Mouse (Mus musculus) MEL (cell line): ENCODE measurements around the gene Gm20431. TPM values are rescaled to one million over a fixed set of nuclear protein-coding genes. Genes with fewer than 3 reads are reported as not detected.

ENCODE experiments used
- DNase-seq: peaks from one replicate; pipeline ENCODE4 v3.0.0; 2011; ENCODE audit warnings: low read depth, low spot score
- H3K27ac ChIP-seq: 2 replicates; pipeline ENCODE4 v1.5.1; 2012; ENCODE audit warnings: low read depth, mild to moderate bottlenecking, control low read depth, low read length, moderate library complexity; ENCODE audit not compliant: control insufficient read depth
- H3K27me3 ChIP-seq, 2 experiments: fragments of 150-350 bp in 1 of 2; sonication (generic) in 1 of 2; 2 replicates each; pipeline ENCODE4 v1.6.1; 2012; ENCODE audit warnings: low read length in 2 of 2, mild to moderate bottlenecking in 2 of 2, improper control_type of control experiment in 1 of 2, moderate library complexity in 1 of 2; ENCODE audit not compliant: insufficient read depth in 2 of 2, control insufficient read depth in 1 of 2
- H3K36me3 ChIP-seq, 2 experiments: 2 replicates each; pipeline ENCODE4 v1.6.1; 2012 to 2014; ENCODE audit warnings: low read length in 2 of 2, improper control_type of control experiment in 1 of 2, inconsistent platforms in 1 of 2, mild to moderate bottlenecking in 1 of 2; ENCODE audit not compliant: insufficient read depth in 2 of 2, control insufficient read depth in 1 of 2
- H3K4me1 ChIP-seq, 2 experiments: fragments of 150-350 bp in 1 of 2; sonication (generic) in 1 of 2; 2 replicates each; pipeline ENCODE4 v1.6.1; 2012; ENCODE audit warnings: low read length in 2 of 2, improper control_type of control experiment in 1 of 2, mild to moderate bottlenecking in 1 of 2; ENCODE audit not compliant: insufficient read depth in 2 of 2, control insufficient read depth in 1 of 2
- H3K4me3 ChIP-seq, 2 experiments: fragments of 150-350 bp in 1 of 2; sonication (generic) in 1 of 2; 2 replicates each; pipeline ENCODE4 v1.5.1; 2012; ENCODE audit warnings: low read depth in 2 of 2, low read length in 2 of 2, mild to moderate bottlenecking in 2 of 2, moderate library complexity in 2 of 2, control low read depth in 1 of 2, improper control_type of control experiment in 1 of 2; ENCODE audit not compliant: control insufficient read depth in 1 of 2, insufficient read depth in 1 of 2
- H3K79me2 ChIP-seq: 2 replicates; pipeline ENCODE4 v1.6.1; 2012; ENCODE audit warnings: mild to moderate bottlenecking, low read length, moderate library complexity; ENCODE audit not compliant: control insufficient read depth, poor library complexity, insufficient read depth
- H3K9ac ChIP-seq: 2 replicates; pipeline ENCODE4 v1.6.1; 2012; ENCODE audit warnings: low read depth, mild to moderate bottlenecking, control low read depth, low read length, moderate library complexity; ENCODE audit not compliant: control insufficient read depth, poor library complexity, severe bottlenecking
- H3K9me3 ChIP-seq: fragments of 150-350 bp; sonication (generic); replicated peaks from 2 replicates; pipeline ENCODE4 v1.6.1; 2012; ENCODE audit warnings: mild to moderate bottlenecking, low read length, improper control_type of control experiment, moderate library complexity; ENCODE audit not compliant: insufficient read depth
- BHLHE40 ChIP-seq: IDR thresholded peaks from 2 replicates; pipeline ENCODE4 v1.6.1; 2012; ENCODE audit warnings: low read depth, mild to moderate bottlenecking, inconsistent platforms, low read length, improper control_type of control experiment, borderline replicate concordance
- CHD1 ChIP-seq: IDR thresholded peaks from 2 replicates; pipeline ENCODE4 v1.6.1; 2012; ENCODE audit warnings: low read depth, mild to moderate bottlenecking, inconsistent platforms, low read length, improper control_type of control experiment
- CHD2 ChIP-seq: IDR thresholded peaks from 2 replicates; pipeline ENCODE4 v1.6.1; 2011; ENCODE audit warnings: low read length, improper control_type of control experiment
- ELF1 ChIP-seq: IDR thresholded peaks from 2 replicates; pipeline ENCODE4 v1.6.1; 2014; ENCODE audit warnings: low read depth, mild to moderate bottlenecking, inconsistent platforms, low read length, improper control_type of control experiment, moderate library complexity
- EP300 ChIP-seq, 2 experiments: IDR thresholded peaks; 2 replicates each; pipeline ENCODE4 v1.6.1; 2011; ENCODE audit warnings: improper control_type of control experiment in 2 of 2, low read length in 2 of 2, low read depth in 1 of 2, mild to moderate bottlenecking in 1 of 2
- ETS1 ChIP-seq: IDR thresholded peaks from 2 replicates; pipeline ENCODE4 v1.6.1; 2012; ENCODE audit warnings: low read depth, mild to moderate bottlenecking, inconsistent platforms, low read length, improper control_type of control experiment, moderate library complexity
- GABPA ChIP-seq: IDR thresholded peaks from 2 replicates; pipeline ENCODE4 v1.6.1; 2012; ENCODE audit warnings: low read depth, mild to moderate bottlenecking, inconsistent platforms, low read length, improper control_type of control experiment, moderate library complexity
- MAZ ChIP-seq: IDR thresholded peaks from 2 replicates; pipeline ENCODE4 v1.6.1; 2012; ENCODE audit warnings: low read depth, mild to moderate bottlenecking, inconsistent platforms, low read length, improper control_type of control experiment
- MYB ChIP-seq: IDR thresholded peaks from 2 replicates; pipeline ENCODE4 v1.6.1; 2011; ENCODE audit warnings: mild to moderate bottlenecking, low read depth, low read length, improper control_type of control experiment
- MYC ChIP-seq: IDR thresholded peaks from 2 replicates; pipeline ENCODE4 v1.6.1; 2011; ENCODE audit warnings: low read depth, mild to moderate bottlenecking, low read length, improper control_type of control experiment, moderate library complexity
- NRF1 ChIP-seq: IDR thresholded peaks from 2 replicates; pipeline ENCODE4 v1.6.1; 2014; ENCODE audit warnings: low read depth, mild to moderate bottlenecking, inconsistent platforms, low read length, improper control_type of control experiment, moderate library complexity; ENCODE audit not compliant: poor library complexity, insufficient read depth, severe bottlenecking
- SMC3 ChIP-seq: IDR thresholded peaks from 2 replicates; pipeline ENCODE4 v1.6.1; 2011; ENCODE audit warnings: low read depth, low read length, improper control_type of control experiment
- TBP ChIP-seq: IDR thresholded peaks from 2 replicates; pipeline ENCODE4 v1.8.0; 2011; ENCODE audit warnings: low read depth, low read length, improper control_type of control experiment
- USF1 ChIP-seq: IDR thresholded peaks from 2 replicates; pipeline ENCODE4 v1.6.1; 2014; ENCODE audit warnings: low read depth, mild to moderate bottlenecking, inconsistent platforms, low read length, improper control_type of control experiment, moderate library complexity
- USF2 ChIP-seq, 2 experiments: IDR thresholded peaks; 2 replicates each; pipeline ENCODE4 v1.6.1; 2011 to 2012; ENCODE audit warnings: improper control_type of control experiment in 2 of 2, low read length in 2 of 2, borderline replicate concordance in 1 of 2, inconsistent platforms in 1 of 2, low read depth in 1 of 2, mild to moderate bottlenecking in 1 of 2; ENCODE audit not compliant: insufficient read depth in 1 of 2
- polyA plus RNA-seq, 2 experiments: library from polyadenylated mRNA; stranded (reverse) in 1 of 2; unstranded in 1 of 2; fragments of >175 nt in 1 of 2; fragments of >200 nt in 1 of 2; gene quantifications; 2 replicates each; pipeline versions ENCODE4 v1.2.1 to v1.2.4; 2012; ENCODE audit warnings: low replicate concordance in 2 of 2, low read depth in 1 of 2; ENCODE audit not compliant: insufficient read length in 2 of 2, insufficient read depth in 1 of 2, missing spikeins in 1 of 2
- total RNA-seq: library from RNA; depleted of rRNA; stranded (reverse); fragments of 300-350 nt; gene quantifications from 2 replicates; pipeline ENCODE4 v1.2.3, GENCODE M21; 2012

Gm20431 gene
- total and polyA plus RNA-seq, 3 experiments, result 5.9 to 8.1 TPM; not detected in 1

DNA sequence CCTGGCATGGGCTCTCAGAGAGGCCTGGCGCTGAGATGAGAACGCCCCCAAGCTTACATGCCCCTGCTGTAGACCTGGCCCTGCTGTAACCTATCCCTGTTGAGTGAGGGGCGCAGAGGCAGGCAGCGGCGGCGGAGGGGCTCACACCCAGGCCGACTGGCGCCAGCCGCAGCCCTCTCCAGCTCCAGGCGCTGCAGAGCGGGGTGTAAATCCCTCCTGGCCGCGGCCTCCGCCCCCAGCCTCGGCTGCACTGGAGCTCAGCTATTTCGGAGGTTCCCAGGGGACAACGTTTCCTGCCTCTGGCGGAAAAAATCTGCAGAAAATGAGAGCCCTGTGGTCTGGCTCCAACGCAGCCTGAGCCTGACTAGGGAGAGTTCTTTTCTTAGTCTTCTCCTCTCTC, 95.6 kb downstream of the Gm20431 start:
- H3K27ac ChIP-seq, result no peak overlapping the region

DNA sequence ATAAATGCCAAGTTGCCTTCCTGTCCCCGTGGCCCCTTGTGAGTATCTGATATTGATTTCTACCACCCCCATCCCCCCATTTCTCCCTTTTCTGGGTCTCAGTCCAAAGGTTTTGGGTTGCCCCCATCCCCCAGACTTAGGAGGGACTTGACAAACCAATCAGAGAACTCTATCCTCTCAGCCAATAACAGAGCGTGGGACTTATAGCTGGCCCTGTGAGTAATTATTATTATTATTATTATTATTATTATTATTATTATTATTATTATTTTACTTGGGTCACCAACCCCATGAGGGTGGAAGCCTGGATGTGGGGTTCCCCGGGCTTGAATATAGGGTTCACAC, 96.0 kb downstream of the Gm20431 start:
- Histone ChIP-seq H3K79me2 (no peaks in the 10 kb centered on the region), H3K27ac (no peak overlapping the region), H3K9ac (no peak overlapping the region), H3K36me3 (no peaks in the 10 kb centered on the region), H3K27me3 (peaks cover 6 to 23% of the 10 kb centered on the region in 2 experiments; a peak in 3 of 4 replicates), H3K4me1 (no peaks in the 10 kb centered on the region), H3K9me3 (no peaks in the 10 kb centered on the region), H3K4me3 (no peak overlapping the region)
- TF ChIP-seq USF2 (IDR thresholded peaks at IDR 0.05; ENCODE audit: borderline replicate concordance in 1 of 2, insufficient read depth in 1 of 2, low read depth in 1 of 2, low read length in 2 of 2), result no peak
- TF ChIP-seq TBP, result no peak
- TF ChIP-seq NRF1, result no peak
- TF ChIP-seq ETS1, result no peak
- TF ChIP-seq CHD1, result no peak
- TF ChIP-seq EP300 (IDR thresholded peaks at IDR 0.05; ENCODE audit: low read depth in 1 of 2, low read length in 2 of 2), result no peak
- TF ChIP-seq MAZ, result no peak
- no peak for TF ChIP-seq USF1
- no peak for TF ChIP-seq CHD2
- no peak for TF ChIP-seq ELF1
- TF ChIP-seq MYC, result no peak
- TF ChIP-seq SMC3, result no peak
- no peak for TF ChIP-seq GABPA
- no peak for TF ChIP-seq BHLHE40
- DNase-seq, result no peak

More for the DNA sequence above, 95.6 kb downstream of the Gm20431 start:
- H3K36me3 ChIP-seq, result no peaks in the 10 kb centered on the region
- no peak overlapping the region for H3K4me3 ChIP-seq
- no peak for DNase-seq
- H3K9ac ChIP-seq, result no peak overlapping the region
- H3K27me3 ChIP-seq, result peaks cover 6 to 19% of the 10 kb centered on the region in 2 experiments; a peak in 3 of 4 replicates
- H3K79me2 ChIP-seq, result no peaks in the 10 kb centered on the region
- no peaks in the 10 kb centered on the region for H3K9me3 ChIP-seq
- H3K4me1 ChIP-seq, result no peaks in the 10 kb centered on the region
- no peak for TF ChIP-seq MYB
- TF ChIP-seq BHLHE40, result no peak
- TF ChIP-seq USF2 (IDR thresholded peaks at IDR 0.05; ENCODE audit: borderline replicate concordance in 1 of 2, insufficient read depth in 1 of 2, low read depth in 1 of 2, low read length in 2 of 2), result no peak
